Mouse (Mus musculus) cerebellum, postnatal 36 days (tissue): ENCODE measurements at regions not wholly inside any gene's neighbourhood (a gene's known extent, or its start where the extent isn't known, plus 50 kb on each side); places are given as distances from the start of the nearest gene placed in this dataset.
A peak's percentile ranks its signal among the peaks of the same experiment; 100 is the strongest.

Source experiments
- DNase-seq, 2 experiments: peaks; one replicate each; pipeline ENCODE4 v3.0.0; 2021 to 2022; ENCODE audit warnings: mixed read lengths in 2 of 2

GRCm38 (mm10) chr16:73117338-73117737, 809.2 kb downstream of the Robo1 start:
- no peak for DNase-seq

- peak; percentile 39 to 43 for DNase-seq
Observed at GRCm38 (mm10) chr16:73108021-73108452, 799.9 kb downstream of the Robo1 start.

GRCm38 (mm10) chr16:73107608-73108007, 799.5 kb downstream of the Robo1 start:
- peak; percentile 10 to 28 for DNase-seq

- peak; percentile 70 to 80 for DNase-seq
Observed at GRCm38 (mm10) chr16:73105496-73105895, 797.4 kb downstream of the Robo1 start.

GRCm38 (mm10) chr16:73100273-73100672, 792.2 kb downstream of the Robo1 start:
- no peak for DNase-seq

- peak; percentile 13 to 38 for DNase-seq
Observed at GRCm38 (mm10) chr16:73098760-73099159, 790.7 kb downstream of the Robo1 start.

- no peak for DNase-seq
Observed at GRCm38 (mm10) chr16:73097176-73097575, 789.1 kb downstream of the Robo1 start.

GRCm38 (mm10) chr16:73096091-73097083, 788.3 kb downstream of the Robo1 start:
- no peak for DNase-seq
